Mouse (Mus musculus): ENCODE measurements around the gene Ube2cbp.

- no peak for TF ChIP-seq POLR2A (IDR thresholded peaks at IDR 0.05; ENCODE audit: low read depth, low read length)
- no peak for TF ChIP-seq CTCF (conservative IDR thresholded peaks at IDR 0.05; ENCODE audit: insufficient read depth, insufficient read length, low read depth, low read length)
Measured at GRCm38 (mm10) chr9:86266658-86267057, 198.1 kb downstream of the Ube2cbp start.

Data from kidney, adult 2 months (tissue).